Mouse (Mus musculus): ENCODE data around the gene Maml2. TPM values are rescaled to one million over a fixed set of nuclear protein-coding genes. Genes with fewer than 3 reads are reported as not detected.

The Maml2 gene
- polyA plus RNA-seq, 1 experiment from 2014 or later: 9.5 TPM

- no peaks in the 10 kb centered on the region for H3K36me3 ChIP-seq
- no peak for ATAC-seq (replicated peaks; ENCODE audit: insufficient number of reproducible peaks, insufficient read depth, low FRiP score, low read depth)
- H3K4me1 ChIP-seq (replicated peaks): peaks cover 18% of the 10 kb centered on the region
- no peak overlapping the region for H3K9ac ChIP-seq
- H3K27me3 ChIP-seq: no peaks in the 10 kb centered on the region
- no peak overlapping the region for H3K4me2 ChIP-seq
- 59% methylated on average over 4 of the region's 4 CpGs for WGBS
- no peak overlapping the region for H3K4me3 ChIP-seq
- H3K9me3 ChIP-seq (replicated peaks): no peaks in the 10 kb centered on the region
- H3K27ac ChIP-seq: no peak overlapping the region
Measured at GRCm38 (mm10) chr9:13479275-13479674, 181.5 kb downstream of the Maml2 start.

GRCm38 (mm10) chr9:13483199-13484068, 185.7 kb downstream of the Maml2 start:
- peak; percentile 23 for ATAC-seq (replicated peaks; ENCODE audit: insufficient number of reproducible peaks, insufficient read depth, low FRiP score, low read depth)
- 29% methylated on average over 5 of the region's 5 CpGs for WGBS
- H3K4me3 ChIP-seq: no peak overlapping the region
- H3K27me3 ChIP-seq: no peaks in the 10 kb centered on the region
- no peaks in the 10 kb centered on the region for H3K9me3 ChIP-seq (replicated peaks)
- H3K9ac ChIP-seq: no peak overlapping the region
- peak overlapping the region; percentile 40; the same call in 1 of the 2 replicates for H3K4me2 ChIP-seq
- H3K4me1 ChIP-seq (replicated peaks): peaks cover 25% of the 10 kb centered on the region
- peak overlapping the region; percentile 48 for H3K27ac ChIP-seq
- no peaks in the 10 kb centered on the region for H3K36me3 ChIP-seq

DNA sequence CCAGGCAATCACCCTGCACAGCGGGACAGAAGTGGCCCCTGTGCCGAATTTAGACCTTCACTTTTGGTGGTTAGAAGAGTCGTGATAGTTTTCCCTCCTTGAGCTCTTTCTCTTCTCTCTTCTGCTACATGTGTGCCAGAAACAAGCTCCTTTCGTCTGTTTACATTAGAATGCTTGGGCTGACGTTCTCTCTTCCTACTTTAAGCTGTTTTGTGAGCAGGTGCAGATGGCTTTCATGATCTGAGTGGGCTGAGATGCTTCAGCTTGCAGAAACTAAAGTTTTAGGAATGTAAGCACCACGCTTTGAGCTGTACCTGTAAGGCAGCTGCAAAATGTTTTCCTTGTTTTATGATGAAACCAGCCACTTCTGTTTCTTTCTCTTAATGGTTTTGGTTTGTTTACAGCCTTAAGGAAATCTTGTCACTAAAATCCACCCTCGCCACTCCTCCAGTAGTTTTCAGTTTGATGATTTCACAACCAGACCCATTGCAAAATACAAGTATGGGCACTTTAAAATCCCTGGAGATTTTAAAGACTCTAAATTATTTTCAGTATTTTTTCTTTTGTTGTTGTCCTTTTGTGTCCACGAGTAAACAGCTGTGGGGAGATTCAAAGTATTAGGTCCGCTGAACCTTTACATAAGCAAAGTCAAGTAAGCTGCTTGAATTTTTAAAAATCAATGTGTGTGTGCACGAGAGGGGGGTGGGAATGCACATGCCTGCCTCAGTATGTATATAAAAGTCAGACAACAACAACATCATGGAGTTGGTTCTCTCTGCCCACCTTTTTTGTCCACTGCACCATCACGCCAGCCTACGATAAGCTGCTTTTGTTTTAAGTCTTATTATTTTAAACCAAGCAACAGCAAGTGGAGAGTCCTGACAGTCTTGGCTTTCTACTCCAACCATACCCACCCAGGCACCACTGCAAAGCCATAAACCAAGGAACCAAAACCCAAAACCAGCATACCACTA, 186.8 kb downstream of the Maml2 start:
- H3K4me2 ChIP-seq: peak overlapping the region; percentile 40
- no peak for ATAC-seq (replicated peaks; ENCODE audit: insufficient number of reproducible peaks, insufficient read depth, low FRiP score, low read depth)
- no peaks in the 10 kb centered on the region for H3K9me3 ChIP-seq (replicated peaks)
- peak overlapping the region; percentile 1; the same call in 1 of the 2 replicates for H3K9ac ChIP-seq
- no peaks in the 10 kb centered on the region for H3K36me3 ChIP-seq
- no peak overlapping the region; the same call in 1 of the 2 replicates for H3K4me3 ChIP-seq
- H3K27me3 ChIP-seq: no peaks in the 10 kb centered on the region
- 47% methylated on average over 12 of the region's 12 CpGs for WGBS
- H3K27ac ChIP-seq: peak overlapping the region; percentile 48
- H3K4me1 ChIP-seq (replicated peaks): peaks cover 25% of the 10 kb centered on the region

DNA sequence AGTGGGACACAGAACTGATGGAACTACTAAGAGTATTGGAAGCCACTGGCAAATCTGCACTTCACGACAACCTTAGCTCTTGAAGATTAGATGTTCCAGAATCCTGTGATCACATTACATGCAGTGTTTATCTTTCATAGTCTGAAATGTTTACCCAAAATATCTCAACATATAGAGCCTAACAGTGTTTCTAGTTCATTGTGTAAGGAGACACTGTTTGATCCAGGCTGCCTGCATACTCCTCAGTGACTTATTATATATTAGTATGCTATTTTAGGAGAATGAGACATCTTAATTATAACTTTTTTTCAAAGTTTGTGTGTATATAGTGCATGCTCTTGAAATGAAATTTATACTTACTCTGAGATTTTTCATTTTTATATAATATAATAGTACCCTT, 188.2 kb downstream of the Maml2 start:
- no peaks in the 10 kb centered on the region for H3K27me3 ChIP-seq
- H3K36me3 ChIP-seq: no peaks in the 10 kb centered on the region
- WGBS: 46% methylated on average over 1 of the region's 1 CpGs
- H3K9me3 ChIP-seq (replicated peaks): no peaks in the 10 kb centered on the region
- ATAC-seq (replicated peaks; ENCODE audit: insufficient number of reproducible peaks, insufficient read depth, low FRiP score, low read depth): no peak
- H3K27ac ChIP-seq: no peak overlapping the region
- H3K4me1 ChIP-seq (replicated peaks): peaks cover 27% of the 10 kb centered on the region
- H3K4me2 ChIP-seq: no peak overlapping the region
- H3K9ac ChIP-seq: no peak overlapping the region
- no peak overlapping the region for H3K4me3 ChIP-seq

DNA sequence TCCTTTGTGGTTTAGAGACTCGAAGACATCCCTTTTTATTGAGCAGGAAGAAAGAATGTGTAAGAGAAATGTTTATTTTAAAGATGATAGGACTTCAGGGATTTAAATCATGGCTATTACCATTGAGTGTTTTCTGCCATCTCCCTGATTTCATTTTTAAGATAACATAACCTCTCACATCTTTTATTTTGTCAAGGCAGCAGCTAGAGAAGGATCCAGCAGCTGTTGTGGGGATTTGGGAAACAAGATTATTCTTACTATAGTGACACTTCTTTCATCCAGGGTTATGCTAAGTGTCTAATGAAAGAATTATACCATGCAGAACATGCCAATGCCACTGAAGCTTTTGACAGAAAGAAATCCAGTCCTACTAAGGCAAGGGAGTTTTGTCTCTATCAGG, 193.3 kb downstream of the Maml2 start:
- no peak overlapping the region for H3K27ac ChIP-seq
- no peak overlapping the region for H3K4me2 ChIP-seq

DNA sequence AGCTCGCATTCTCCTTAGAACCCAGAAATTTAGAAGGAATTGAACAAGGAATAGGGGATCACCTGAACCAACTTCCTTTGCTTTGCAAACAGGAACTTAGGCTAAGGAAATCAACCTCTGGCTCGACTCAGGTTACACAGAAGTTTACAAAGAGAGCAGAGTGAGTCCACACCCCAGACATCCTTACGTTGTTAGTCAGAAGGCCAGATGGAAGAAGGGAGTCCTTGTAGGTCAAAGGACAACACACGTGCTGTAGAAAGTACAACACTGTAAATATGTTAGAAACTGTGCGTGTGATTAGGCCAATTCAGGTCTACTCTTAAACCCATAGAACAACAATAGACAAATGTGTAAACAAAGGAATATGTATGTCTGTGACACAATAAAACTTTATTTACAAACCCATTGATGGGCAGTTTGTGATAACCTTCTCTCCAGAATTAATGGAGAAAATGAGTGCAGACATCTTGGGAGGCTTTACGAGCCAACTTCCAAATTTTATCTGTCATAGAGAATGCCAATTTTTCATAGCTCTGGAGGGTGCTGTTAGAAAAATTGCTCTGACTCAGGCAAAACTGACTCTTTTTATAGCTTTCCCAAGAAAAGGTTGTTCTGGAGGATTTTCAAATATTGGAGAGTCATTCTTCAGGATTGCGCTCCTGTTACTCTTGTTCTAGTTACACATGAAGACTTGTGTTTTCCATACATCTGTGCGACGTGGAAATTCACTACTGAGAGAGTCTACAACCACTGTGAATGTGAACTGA, 194.3 kb downstream of the Maml2 start:
- ATAC-seq (replicated peaks; ENCODE audit: insufficient number of reproducible peaks, insufficient read depth, low FRiP score, low read depth): no peak
- WGBS: 76% methylated on average over 9 of the region's 9 CpGs
- no peak overlapping the region for H3K4me3 ChIP-seq
- H3K36me3 ChIP-seq: no peaks in the 10 kb centered on the region
- no peaks in the 10 kb centered on the region for H3K9me3 ChIP-seq (replicated peaks)
- peaks cover 12% of the 10 kb centered on the region for H3K4me1 ChIP-seq (replicated peaks)
- H3K4me2 ChIP-seq: no peak overlapping the region
- H3K27me3 ChIP-seq: no peaks in the 10 kb centered on the region
- H3K9ac ChIP-seq: no peak overlapping the region
- no peak overlapping the region for H3K27ac ChIP-seq

More for the DNA sequence above, 193.3 kb downstream of the Maml2 start:
- no peak overlapping the region for H3K4me3 ChIP-seq
- no peaks in the 10 kb centered on the region for H3K36me3 ChIP-seq
- H3K4me1 ChIP-seq (replicated peaks): peaks cover 10% of the 10 kb centered on the region
- no peak overlapping the region for H3K9ac ChIP-seq
- 52% methylated on average over 1 of the region's 1 CpGs for WGBS
- no peaks in the 10 kb centered on the region for H3K9me3 ChIP-seq (replicated peaks)
- H3K27me3 ChIP-seq: no peaks in the 10 kb centered on the region
- ATAC-seq (replicated peaks; ENCODE audit: insufficient number of reproducible peaks, insufficient read depth, low FRiP score, low read depth): no peak

- ATAC-seq (replicated peaks; ENCODE audit: insufficient number of reproducible peaks, insufficient read depth, low FRiP score, low read depth): no peak
- H3K4me1 ChIP-seq (replicated peaks): peaks cover 17% of the 10 kb centered on the region
Measured at GRCm38 (mm10) chr9:13492807-13493206, 195.1 kb downstream of the Maml2 start.

GRCm38 (mm10) chr9:13493746-13494145, 196.0 kb downstream of the Maml2 start:
- Histone ChIP-seq H3K4me3 (no peak overlapping the region), H3K36me3 (no peaks in the 10 kb centered on the region), H3K4me2 (no peak overlapping the region), H3K27ac (no peak overlapping the region), H3K27me3 (no peaks in the 10 kb centered on the region), H3K4me1 (replicated peaks) (peaks cover 27% of the 10 kb centered on the region), H3K9ac (no peak overlapping the region), H3K9me3 (replicated peaks) (no peaks in the 10 kb centered on the region)
- WGBS: 80% methylated on average over 2 of the region's 2 CpGs
- no peak for ATAC-seq (replicated peaks; ENCODE audit: insufficient number of reproducible peaks, insufficient read depth, low FRiP score, low read depth)

More at GRCm38 (mm10) chr9:13492807-13493206, 195.1 kb downstream of the Maml2 start:
- no peaks in the 10 kb centered on the region for H3K27me3 ChIP-seq
- H3K9me3 ChIP-seq (replicated peaks): no peaks in the 10 kb centered on the region
- no peak overlapping the region for H3K27ac ChIP-seq
- H3K36me3 ChIP-seq: no peaks in the 10 kb centered on the region
- no peak overlapping the region for H3K4me3 ChIP-seq
- no peak overlapping the region for H3K9ac ChIP-seq
- WGBS: 71% methylated on average over 2 of the region's 2 CpGs
- no peak overlapping the region for H3K4me2 ChIP-seq

GRCm38 (mm10) chr9:13495530-13495929, 197.8 kb downstream of the Maml2 start:
- no peak overlapping the region for H3K9ac ChIP-seq
- H3K9me3 ChIP-seq (replicated peaks): no peaks in the 10 kb centered on the region
- no peaks in the 10 kb centered on the region for H3K36me3 ChIP-seq
- H3K4me1 ChIP-seq (replicated peaks): peaks cover 29% of the 10 kb centered on the region
- no peak for ATAC-seq (replicated peaks; ENCODE audit: insufficient number of reproducible peaks, insufficient read depth, low FRiP score, low read depth)
- no peak overlapping the region for H3K4me3 ChIP-seq
- no peaks in the 10 kb centered on the region for H3K27me3 ChIP-seq
- no peak overlapping the region for H3K27ac ChIP-seq
- no peak overlapping the region for H3K4me2 ChIP-seq

DNA sequence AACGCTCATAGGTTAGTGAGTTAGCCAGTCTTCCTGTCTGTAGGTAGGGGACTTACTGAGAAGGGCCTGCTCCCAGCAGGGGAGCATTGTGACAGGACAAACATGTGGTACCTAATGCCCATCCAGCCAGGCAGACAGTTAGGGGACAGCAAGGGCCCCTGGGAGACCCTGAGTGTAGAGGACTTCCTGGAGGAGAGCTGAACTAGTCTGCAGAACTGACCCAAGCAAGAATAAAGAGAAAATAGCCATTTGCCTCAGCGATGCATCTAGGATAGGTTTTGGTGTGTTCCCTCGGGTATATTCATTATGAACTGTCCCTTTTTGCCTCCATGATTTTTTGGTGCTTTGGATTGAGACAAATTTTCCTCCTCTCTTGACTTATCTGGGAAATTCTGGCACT, 199.3 kb downstream of the Maml2 start:
- no peak overlapping the region for H3K9ac ChIP-seq

More for the DNA sequence above, 199.3 kb downstream of the Maml2 start:
- H3K4me1 ChIP-seq (replicated peaks): peaks cover 29% of the 10 kb centered on the region
- ATAC-seq (replicated peaks; ENCODE audit: insufficient number of reproducible peaks, insufficient read depth, low FRiP score, low read depth): 0 out of 2 replicates have a peak, but pooled peaks have one; percentile 31
- H3K4me3 ChIP-seq: no peak overlapping the region
- no peak overlapping the region for H3K4me2 ChIP-seq
- H3K9me3 ChIP-seq (replicated peaks): no peaks in the 10 kb centered on the region
- H3K36me3 ChIP-seq: no peaks in the 10 kb centered on the region
- peak overlapping the region; percentile 75 for H3K27ac ChIP-seq
- H3K27me3 ChIP-seq: no peaks in the 10 kb centered on the region
- 72% methylated on average over 3 of the region's 3 CpGs for WGBS

Data from heart, embryonic 15.5 days (tissue).